Mouse (Mus musculus) hindbrain, postnatal 0 days (tissue): ENCODE measurements around the gene Pla2g2e. TPM values are rescaled to one million over a fixed set of nuclear protein-coding genes. Genes with fewer than 3 reads are reported as not detected.
A peak's percentile ranks its signal among the peaks of the same experiment; 100 is the strongest.

Experiments
- ATAC-seq: fragments of 200-750 bp; cut with Nextera tagmentation; 2 replicates; pipeline ENCODE4 v1.8.0; 2017; ENCODE audit warnings: mild to moderate bottlenecking, moderate TSS enrichment, moderate library complexity
- DNase-seq: peaks from one replicate; pipeline ENCODE4 v3.0.0-alpha.2; 2015; ENCODE audit warnings: low spot score
- H3K27ac ChIP-seq: fragments of 300-500 bp; sonication (generic); 2 replicates; pipeline ENCODE4 v1.5.1; 2014; ENCODE audit warnings: mild to moderate bottlenecking
- H3K27me3 ChIP-seq: fragments of 300-500 bp; sonication (generic); 2 replicates; pipeline ENCODE4 v1.6.1; 2014; ENCODE audit warnings: low read length, mixed read lengths; ENCODE audit not compliant: insufficient read depth
- H3K36me3 ChIP-seq: fragments of 300-500 bp; sonication (generic); 2 replicates; pipeline ENCODE4 v1.6.1; 2014; ENCODE audit warnings: low read length, mixed read lengths; ENCODE audit not compliant: insufficient read depth
- H3K4me1 ChIP-seq: fragments of 300-500 bp; sonication (generic); 2 replicates; pipeline ENCODE4 v1.6.1; 2014; ENCODE audit warnings: antibody characterized with exemption, low read length, mixed read lengths; ENCODE audit not compliant: insufficient read depth
- H3K4me2 ChIP-seq: fragments of 300-500 bp; sonication (generic); 2 replicates; pipeline ENCODE4 v1.6.1; 2014; ENCODE audit warnings: low read depth, mild to moderate bottlenecking, low read length, moderate library complexity, mixed read lengths
- H3K4me3 ChIP-seq: fragments of 300-500 bp; sonication (generic); 2 replicates; pipeline ENCODE4 v1.5.1; 2014; ENCODE audit warnings: low read length
- H3K9ac ChIP-seq: fragments of 300-500 bp; sonication (generic); replicated peaks from 2 replicates; pipeline ENCODE4 v1.6.1; 2014; ENCODE audit warnings: mild to moderate bottlenecking, low read length, moderate library complexity, mixed read lengths
- H3K9me3 ChIP-seq: fragments of 300-500 bp; sonication (generic); 2 replicates; pipeline ENCODE4 v1.6.1; 2016; ENCODE audit warnings: low read length, mixed read lengths
- CTCF ChIP-seq: IDR thresholded peaks from 2 replicates; pipeline ENCODE4 v1.5.1; 2016; ENCODE audit warnings: antibody characterized with exemption, control low read depth, low read depth
- WGBS: fragments of 180-500 bp; shearing (Covaris S2); extraction: QIAGEN DNeasy Blood & Tissue Kit; methylation state at CpG from one replicate; pipeline ENCODE4 v1.1.7; 2014; 5-methylcytosine and 5-hydroxymethylcytosine counted together
- polyA plus RNA-seq: library from polyadenylated mRNA; unstranded; fragments of >200 nt; fragmentation: Nextera tagmentation; extraction: Ambion mirVana; gene quantifications from 2 replicates; pipeline ENCODE4 v1.2.1, GENCODE M21; 2015
- total RNA-seq: library from RNA; depleted of rRNA; stranded (reverse); fragments of >200 nt; gene quantifications from 2 replicates; pipeline ENCODE4 v1.2.3, GENCODE M21; 2014

Pla2g2e gene
- total and polyA plus RNA-seq, 2 experiments from 2014 or later: not detected

GRCm38 (mm10) chr4:138856491-138856890, 21.3 kb upstream of the Pla2g2e start:
- Histone ChIP-seq H3K27me3 (no peaks in the 10 kb centered on the region), H3K4me3 (no peak overlapping the region), H3K9ac (no peak overlapping the region), H3K4me2 (no peak overlapping the region), H3K4me1 (no peaks in the 10 kb centered on the region), H3K9me3 (no peaks in the 10 kb centered on the region), H3K27ac (no peak overlapping the region), H3K36me3 (no peaks in the 10 kb centered on the region)
- ATAC-seq (peak; percentile 55), DNase-seq (peak; percentile 94)
- 23% methylated on average over 7 of the region's 7 CpGs for WGBS
- TF ChIP-seq CTCF: peak; percentile 100

GRCm38 (mm10) chr4:138857576-138857975, 20.2 kb upstream of the Pla2g2e start:
- Histone ChIP-seq H3K9me3 (no peaks in the 10 kb centered on the region), H3K4me1 (no peaks in the 10 kb centered on the region), H3K27me3 (no peaks in the 10 kb centered on the region), H3K4me2 (no peak overlapping the region), H3K4me3 (no peak overlapping the region), H3K9ac (no peak overlapping the region), H3K36me3 (no peaks in the 10 kb centered on the region), H3K27ac (no peak overlapping the region)
- TF ChIP-seq CTCF: no peak
- 82% methylated on average over 10 of the region's 10 CpGs for WGBS
- DNase-seq (no peak), ATAC-seq (no peak)

GRCm38 (mm10) chr4:138858446-138858845, 19.3 kb upstream of the Pla2g2e start:
- ATAC-seq (no peak), DNase-seq (no peak)
- Histone ChIP-seq H3K27ac (no peak overlapping the region), H3K4me1 (no peaks in the 10 kb centered on the region), H3K27me3 (no peaks in the 10 kb centered on the region), H3K36me3 (no peaks in the 10 kb centered on the region), H3K9me3 (no peaks in the 10 kb centered on the region), H3K4me3 (no peak overlapping the region), H3K4me2 (no peak overlapping the region), H3K9ac (no peak overlapping the region)
- WGBS: 72% methylated on average over 15 of the region's 15 CpGs
- no peak for TF ChIP-seq CTCF

- peak overlapping the region; percentile 16 for H3K4me3 ChIP-seq
- 0 out of 2 replicates have a peak overlapping the region, but pooled peaks have one; percentile 14 for H3K9ac ChIP-seq
- H3K4me1 ChIP-seq: no peaks in the 10 kb centered on the region
- no peaks in the 10 kb centered on the region for H3K9me3 ChIP-seq
- TF ChIP-seq CTCF: peak; percentile 76
- no peaks in the 10 kb centered on the region for H3K27me3 ChIP-seq
- DNase-seq (peak; percentile 89), ATAC-seq (peak; percentile 59)
- no peaks in the 10 kb centered on the region for H3K36me3 ChIP-seq
- 16% methylated on average over 9 of the region's 9 CpGs for WGBS
- peak overlapping the region; percentile 64 for H3K27ac ChIP-seq
- H3K4me2 ChIP-seq: peak overlapping the region; percentile 52
These were observed 18.5 kb upstream of the Pla2g2e start for GRCm38 (mm10) chr4:138859245-138859644.

- no peaks in the 10 kb centered on the region for H3K36me3 ChIP-seq
- ATAC-seq: peak; percentile 88
- peak overlapping the region; percentile 64 for H3K27ac ChIP-seq
- H3K4me1 ChIP-seq: no peaks in the 10 kb centered on the region
- peak; percentile 80 for TF ChIP-seq CTCF
- peak overlapping the region; percentile 52 for H3K4me2 ChIP-seq
- H3K4me3 ChIP-seq: peak overlapping the region; percentile 16
- H3K9me3 ChIP-seq: no peaks in the 10 kb centered on the region
- H3K27me3 ChIP-seq: no peaks in the 10 kb centered on the region
- 0 out of 2 replicates have a peak overlapping the region, but pooled peaks have one; percentile 14 for H3K9ac ChIP-seq
- DNase-seq: peak; percentile 92
- WGBS: 4% methylated on average over 13 of the region's 13 CpGs
These were observed 18.0 kb upstream of the Pla2g2e start for GRCm38 (mm10) chr4:138859728-138860127.

- no peak within 1 kb of the TSS for H3K9ac ChIP-seq
- no peaks in the 10 kb centered on the region for H3K27me3 ChIP-seq
- H3K4me2 ChIP-seq: no peak within 1 kb of the TSS
- no peaks in the 10 kb centered on the region for H3K36me3 ChIP-seq
- ATAC-seq: no peak
- DNase-seq: no peak
- TF ChIP-seq CTCF: no peak
- no peak within 1 kb of the TSS for H3K4me3 ChIP-seq
- H3K9me3 ChIP-seq: no peaks in the 10 kb centered on the region
- H3K4me1 ChIP-seq: no peaks in the 10 kb centered on the region
- WGBS: 73% methylated on average over 10 of the region's 10 CpGs
- H3K27ac ChIP-seq: no peak within 1 kb of the TSS
These were observed 14.3 kb upstream of the Pla2g2e start, which contains the start of gene Pla2g5 for GRCm38 (mm10) chr4:138863344-138863998. Gene Pla2g5, minus strand, starts transcription at chr4:138863482.

GRCm38 (mm10) chr4:138865092-138865491, 12.7 kb upstream of the Pla2g2e start:
- Histone ChIP-seq H3K27me3 (no peaks in the 10 kb centered on the region), H3K9me3 (no peaks in the 10 kb centered on the region), H3K4me2 (no peak overlapping the region), H3K36me3 (no peaks in the 10 kb centered on the region), H3K27ac (no peak overlapping the region), H3K9ac (no peak overlapping the region), H3K4me3 (no peak overlapping the region), H3K4me1 (no peaks in the 10 kb centered on the region)
- WGBS: 74% methylated on average over 5 of the region's 5 CpGs
- DNase-seq (no peak), ATAC-seq (no peak)
- TF ChIP-seq CTCF: no peak
